Mouse (Mus musculus): ENCODE measurements around the gene Olfr1198. TPM values are rescaled to one million over a fixed set of nuclear protein-coding genes. Genes with fewer than 3 reads are reported as not detected.

The Olfr1198 gene
- polyA plus RNA-seq (2014; fragmentation: Nextera tagmentation; extraction: Ambion mirVana): not detected in 2 replicates

GRCm38 (mm10) chr2:88751270-88751669 is at the start of gene Olfr1198:
Olfr1198 (minus strand) TSS chr2:88751370.
- WGBS: 88% methylated on average over 2 of the region's 2 CpGs
- ATAC-seq (ENCODE audit: insufficient read depth, low FRiP score, low TSS enrichment) (no peak), DNase-seq (ENCODE audit: low spot score) (no peak)
- H3K36me3 ChIP-seq (ENCODE audit: control insufficient read depth, insufficient read depth, low read length): no peaks in the 10 kb centered on the region
- H3K9me3 ChIP-seq (ENCODE audit: control insufficient read depth, low read length): no peaks in the 10 kb centered on the region
- no peaks in the 10 kb centered on the region for H3K4me1 ChIP-seq (ENCODE audit: control insufficient read depth, insufficient read depth, low read length)
- no peak within 1 kb of the TSS for H3K4me2 ChIP-seq (ENCODE audit: low read depth)
- no peak within 1 kb of the TSS for H3K9ac ChIP-seq (ENCODE audit: low read length)
- no peak within 1 kb of the TSS for H3K4me3 ChIP-seq (ENCODE audit: low read depth, low read length)
- H3K27ac ChIP-seq (ENCODE audit: low read depth, low read length): no peak within 1 kb of the TSS
- no peaks in the 10 kb centered on the region for H3K27me3 ChIP-seq (ENCODE audit: control insufficient read depth, insufficient read depth, low read length)

- ATAC-seq (ENCODE audit: insufficient read depth, low FRiP score, low TSS enrichment) (no peak), DNase-seq (ENCODE audit: low spot score) (no peak)
- H3K4me3 ChIP-seq (ENCODE audit: low read depth, low read length): no peak within 1 kb of the TSS
- no peak within 1 kb of the TSS for H3K27ac ChIP-seq (ENCODE audit: low read depth, low read length)
- H3K36me3 ChIP-seq (ENCODE audit: control insufficient read depth, insufficient read depth, low read length): no peaks in the 10 kb centered on the region
- no peaks in the 10 kb centered on the region for H3K4me1 ChIP-seq (ENCODE audit: control insufficient read depth, insufficient read depth, low read length)
- no peaks in the 10 kb centered on the region for H3K27me3 ChIP-seq (ENCODE audit: control insufficient read depth, insufficient read depth, low read length)
- 89% methylated on average over 6 of the region's 6 CpGs for WGBS
- no peak within 1 kb of the TSS for H3K9ac ChIP-seq (ENCODE audit: low read length)
- no peak within 1 kb of the TSS for H3K4me2 ChIP-seq (ENCODE audit: low read depth)
- H3K9me3 ChIP-seq (ENCODE audit: control insufficient read depth, low read length): no peaks in the 10 kb centered on the region
These were observed 41.6 kb upstream of the Olfr1198 start, which contains the start of gene Olfr1201 for GRCm38 (mm10) chr2:88792736-88793135. Olfr1201 (plus strand) TSS chr2:88793036.

- no peaks in the 10 kb centered on the region for H3K27me3 ChIP-seq (ENCODE audit: control insufficient read depth, insufficient read depth, low read length)
- no peaks in the 10 kb centered on the region for H3K36me3 ChIP-seq (ENCODE audit: control insufficient read depth, insufficient read depth, low read length)
- H3K9ac ChIP-seq (ENCODE audit: low read length): no peak within 1 kb of the TSS
- 92% methylated on average over 2 of the region's 2 CpGs for whole genome bisulfite sequencing
- no peak within 1 kb of the TSS for H3K27ac ChIP-seq (ENCODE audit: low read depth, low read length)
- DNase-seq (ENCODE audit: low spot score): no peak
- H3K4me3 ChIP-seq (ENCODE audit: low read depth, low read length): no peak within 1 kb of the TSS
- no peak within 1 kb of the TSS for H3K4me2 ChIP-seq (ENCODE audit: low read depth)
- no peak for ATAC-seq (ENCODE audit: insufficient read depth, low FRiP score, low TSS enrichment)
- H3K9me3 ChIP-seq (ENCODE audit: control insufficient read depth, low read length): no peaks in the 10 kb centered on the region
- H3K4me1 ChIP-seq (ENCODE audit: control insufficient read depth, insufficient read depth, low read length): no peaks in the 10 kb centered on the region
These were observed 19.2 kb upstream of the Olfr1198 start, which contains the start of gene Olfr1200 for GRCm38 (mm10) chr2:88770388-88770787. Olfr1200 (minus strand) TSS chr2:88770488.

- no peak for ATAC-seq (ENCODE audit: insufficient read depth, low FRiP score, low TSS enrichment)
These were observed 9.2 kb upstream of the Olfr1198 start, which contains the start of gene Olfr1199 for GRCm38 (mm10) chr2:88760369-88760768. Olfr1199 (minus strand) TSS chr2:88760469.

GRCm38 (mm10) chr2:88743379-88743778 is 7.8 kb downstream of the Olfr1198 start:
- Histone ChIP-seq H3K4me2 (ENCODE audit: low read depth) (no peak overlapping the region), H3K9ac (ENCODE audit: low read length) (no peak overlapping the region), H3K4me1 (ENCODE audit: control insufficient read depth, insufficient read depth, low read length) (no peaks in the 10 kb centered on the region), H3K4me3 (ENCODE audit: low read depth, low read length) (no peak overlapping the region), H3K27ac (ENCODE audit: low read depth, low read length) (no peak overlapping the region), H3K9me3 (ENCODE audit: control insufficient read depth, low read length) (no peaks in the 10 kb centered on the region), H3K36me3 (ENCODE audit: control insufficient read depth, insufficient read depth, low read length) (no peaks in the 10 kb centered on the region), H3K27me3 (ENCODE audit: control insufficient read depth, insufficient read depth, low read length) (no peaks in the 10 kb centered on the region)
- WGBS: 77% methylated on average over 3 of the region's 3 CpGs
- no peak for DNase-seq (ENCODE audit: low spot score)
- ATAC-seq (ENCODE audit: insufficient read depth, low FRiP score, low TSS enrichment): no peak

More at GRCm38 (mm10) chr2:88760369-88760768, 9.2 kb upstream of the Olfr1198 start, which contains the start of gene Olfr1199:
- H3K4me3 ChIP-seq (ENCODE audit: low read depth, low read length): no peak within 1 kb of the TSS
- no peaks in the 10 kb centered on the region for H3K36me3 ChIP-seq (ENCODE audit: control insufficient read depth, insufficient read depth, low read length)
- no peak within 1 kb of the TSS for H3K9ac ChIP-seq (ENCODE audit: low read length)
- WGBS: 90% methylated on average over 2 of the region's 2 CpGs
- no peaks in the 10 kb centered on the region for H3K4me1 ChIP-seq (ENCODE audit: control insufficient read depth, insufficient read depth, low read length)
- H3K4me2 ChIP-seq (ENCODE audit: low read depth): no peak within 1 kb of the TSS
- H3K9me3 ChIP-seq (ENCODE audit: control insufficient read depth, low read length): no peaks in the 10 kb centered on the region
- H3K27ac ChIP-seq (ENCODE audit: low read depth, low read length): no peak within 1 kb of the TSS
- DNase-seq (ENCODE audit: low spot score): no peak
- H3K27me3 ChIP-seq (ENCODE audit: control insufficient read depth, insufficient read depth, low read length): no peaks in the 10 kb centered on the region

- Histone ChIP-seq H3K36me3 (ENCODE audit: control insufficient read depth, insufficient read depth, low read length) (no peaks in the 10 kb centered on the region), H3K27me3 (ENCODE audit: control insufficient read depth, insufficient read depth, low read length) (no peaks in the 10 kb centered on the region), H3K4me2 (ENCODE audit: low read depth) (no peak within 1 kb of the TSS), H3K4me1 (ENCODE audit: control insufficient read depth, insufficient read depth, low read length) (no peaks in the 10 kb centered on the region), H3K27ac (ENCODE audit: low read depth, low read length) (no peak within 1 kb of the TSS), H3K4me3 (ENCODE audit: low read depth, low read length) (no peak within 1 kb of the TSS), H3K9ac (ENCODE audit: low read length) (no peak within 1 kb of the TSS), H3K9me3 (ENCODE audit: control insufficient read depth, low read length) (no peaks in the 10 kb centered on the region)
- 84% methylated on average over 1 of the region's 1 CpGs for WGBS
- ATAC-seq (ENCODE audit: insufficient read depth, low FRiP score, low TSS enrichment): no peak
- no peak for DNase-seq (ENCODE audit: low spot score)
These were observed 18.9 kb downstream of the Olfr1198 start, which contains the start of gene Olfr1197 for GRCm38 (mm10) chr2:88732266-88732665. Olfr1197 (minus strand) TSS chr2:88732366.

- H3K27me3 ChIP-seq (ENCODE audit: control insufficient read depth, insufficient read depth, low read length): no peaks in the 10 kb centered on the region
- no peak for ATAC-seq (ENCODE audit: insufficient read depth, low FRiP score, low TSS enrichment)
- H3K4me1 ChIP-seq (ENCODE audit: control insufficient read depth, insufficient read depth, low read length): no peaks in the 10 kb centered on the region
- no peaks in the 10 kb centered on the region for H3K9me3 ChIP-seq (ENCODE audit: control insufficient read depth, low read length)
- no peak within 1 kb of the TSS for H3K4me2 ChIP-seq (ENCODE audit: low read depth)
- H3K36me3 ChIP-seq (ENCODE audit: control insufficient read depth, insufficient read depth, low read length): no peaks in the 10 kb centered on the region
- 88% methylated on average over 2 of the region's 2 CpGs for WGBS
- no peak for DNase-seq (ENCODE audit: low spot score)
- no peak within 1 kb of the TSS for H3K9ac ChIP-seq (ENCODE audit: low read length)
- H3K27ac ChIP-seq (ENCODE audit: low read depth, low read length): no peak within 1 kb of the TSS
- H3K4me3 ChIP-seq (ENCODE audit: low read depth, low read length): no peak within 1 kb of the TSS
These were observed 46.7 kb downstream of the Olfr1198 start, which contains the start of gene Olfr1196 for GRCm38 (mm10) chr2:88704497-88704896. Olfr1196 (minus strand) TSS chr2:88704597.

Other genes starting within 250 kb of the Olfr1198 start
- gene Olfr1186, start 232.8 kb downstream of the Olfr1198 start, polyA plus RNA-seq (2014; fragmentation: Nextera tagmentation; extraction: Ambion mirVana): not detected in 2 replicates
- gene Olfr1188, start 194.4 kb downstream of the Olfr1198 start, polyA plus RNA-seq (2014; fragmentation: Nextera tagmentation; extraction: Ambion mirVana): not detected in 2 replicates
- gene Olfr1189, start 164.9 kb downstream of the Olfr1198 start, polyA plus RNA-seq (2014; fragmentation: Nextera tagmentation; extraction: Ambion mirVana): not detected in 2 replicates
- gene Olfr1191-ps1, start 110.8 kb downstream of the Olfr1198 start, polyA plus RNA-seq (2014; fragmentation: Nextera tagmentation; extraction: Ambion mirVana): not detected in 2 replicates
- not detected in 2 replicates for gene Olfr1192-ps1, start 102.9 kb downstream of the Olfr1198 start, polyA plus RNA-seq (2014; fragmentation: Nextera tagmentation; extraction: Ambion mirVana)
- not detected in 2 replicates for gene Olfr1193, start 75.7 kb downstream of the Olfr1198 start, polyA plus RNA-seq (2014; fragmentation: Nextera tagmentation; extraction: Ambion mirVana)
- gene Olfr1195, start 62.2 kb downstream of the Olfr1198 start, polyA plus RNA-seq (2014; fragmentation: Nextera tagmentation; extraction: Ambion mirVana): not detected in 2 replicates
- not detected in 2 replicates for gene Olfr1196, start 46.8 kb downstream of the Olfr1198 start, polyA plus RNA-seq (2014; fragmentation: Nextera tagmentation; extraction: Ambion mirVana)
- not detected in 2 replicates for gene Olfr1197, start 19.0 kb downstream of the Olfr1198 start, polyA plus RNA-seq (2014; fragmentation: Nextera tagmentation; extraction: Ambion mirVana)
- not detected in 2 replicates for gene Olfr1199, start 9.1 kb upstream of the Olfr1198 start, polyA plus RNA-seq (2014; fragmentation: Nextera tagmentation; extraction: Ambion mirVana)
- gene Olfr1200, start 19.1 kb upstream of the Olfr1198 start, polyA plus RNA-seq (2014; fragmentation: Nextera tagmentation; extraction: Ambion mirVana): not detected in 2 replicates
- not detected in 2 replicates for gene Olfr1201, start 41.7 kb upstream of the Olfr1198 start, polyA plus RNA-seq (2014; fragmentation: Nextera tagmentation; extraction: Ambion mirVana)
- gene Olfr1202, start 63.1 kb upstream of the Olfr1198 start, polyA plus RNA-seq (2014; fragmentation: Nextera tagmentation; extraction: Ambion mirVana): not detected in 2 replicates
- gene Olfr1205, start 78.4 kb upstream of the Olfr1198 start, polyA plus RNA-seq (2014; fragmentation: Nextera tagmentation; extraction: Ambion mirVana): not detected in 2 replicates
- not detected in 2 replicates for gene Olfr1204, start 97.9 kb upstream of the Olfr1198 start, polyA plus RNA-seq (2014; fragmentation: Nextera tagmentation; extraction: Ambion mirVana)
- gene Olfr1206, start 111.9 kb upstream of the Olfr1198 start, polyA plus RNA-seq (2014; fragmentation: Nextera tagmentation; extraction: Ambion mirVana): not detected in 2 replicates
- not detected in 2 replicates for gene Olfr1208, start 150.9 kb upstream of the Olfr1198 start, polyA plus RNA-seq (2014; fragmentation: Nextera tagmentation; extraction: Ambion mirVana)
- gene Olfr1209, start 163.8 kb upstream of the Olfr1198 start, polyA plus RNA-seq (2014; fragmentation: Nextera tagmentation; extraction: Ambion mirVana): not detected in 2 replicates
- gene Olfr1211, start 186.7 kb upstream of the Olfr1198 start, polyA plus RNA-seq (2014; fragmentation: Nextera tagmentation; extraction: Ambion mirVana): not detected in 2 replicates
- gene Olfr1212, start 202.6 kb upstream of the Olfr1198 start, polyA plus RNA-seq (2014; fragmentation: Nextera tagmentation; extraction: Ambion mirVana): not detected in 2 replicates
- not detected in 2 replicates for gene Gm13762, start 228.9 kb upstream of the Olfr1198 start, polyA plus RNA-seq (2014; fragmentation: Nextera tagmentation; extraction: Ambion mirVana)
- gene Olfr1214, start 241.3 kb upstream of the Olfr1198 start, polyA plus RNA-seq (2014; fragmentation: Nextera tagmentation; extraction: Ambion mirVana): not detected in 2 replicates

Data from neural tube, embryonic 11.5 days (tissue).